Mouse (Mus musculus) G1E (cell line): Measurements from ENCODE around the gene Yae1d1. TPM values are rescaled to one million over a fixed set of nuclear protein-coding genes. Genes with fewer than 3 reads are reported as not detected.

Experiments
- ATAC-seq: 2 replicates; pipeline ENCODE4 v1.8.0; 2016; ENCODE audit warnings: mild to moderate bottlenecking; ENCODE audit not compliant: insufficient number of reproducible peaks, poor library complexity, low FRiP score, severe bottlenecking; ENCODE audit errors: extremely low read depth
- DNase-seq: peaks from one replicate; pipeline ENCODE4 v3.0.0; 2012; ENCODE audit warnings: low spot score
- H3K27me3 ChIP-seq: 2 replicates; pipeline ENCODE4 v1.6.1; 2012; ENCODE audit warnings: mild to moderate bottlenecking, low read length, inconsistent platforms; ENCODE audit not compliant: insufficient read depth
- H3K36me3 ChIP-seq: replicated peaks from 2 replicates; pipeline ENCODE3; 2012; ENCODE audit warnings: mild to moderate bottlenecking, inconsistent platforms
- H3K4me1 ChIP-seq: 2 replicates; pipeline ENCODE4 v1.6.1; 2012; ENCODE audit warnings: low read depth, low read length, inconsistent platforms, mixed read lengths; ENCODE audit not compliant: insufficient read depth
- H3K4me3 ChIP-seq: 2 replicates; pipeline ENCODE4 v1.5.1; 2012; ENCODE audit warnings: low read depth, mild to moderate bottlenecking, inconsistent platforms, low read length, moderate library complexity, mixed read lengths
- H3K9me3 ChIP-seq: replicated peaks from 2 replicates; pipeline ENCODE4 v1.6.1; 2012; ENCODE audit warnings: inconsistent platforms
- CTCF ChIP-seq: IDR thresholded peaks from 2 replicates; pipeline ENCODE4 v1.5.1; 2012; ENCODE audit warnings: low read depth, low read length, inconsistent platforms, mixed read lengths
- GATA1 ChIP-seq: IDR thresholded peaks from 2 replicates; pipeline ENCODE4 v1.6.1; 2012; ENCODE audit warnings: borderline replicate concordance, low read length, inconsistent platforms, mixed read lengths
- GATA2 ChIP-seq: IDR thresholded peaks from 2 replicates; pipeline ENCODE4 v1.6.1; 2012; ENCODE audit warnings: low read depth, low read length, inconsistent platforms, borderline replicate concordance
- POLR2AphosphoS5 ChIP-seq: IDR thresholded peaks from 2 replicates; pipeline ENCODE4 v1.6.1; 2012; ENCODE audit warnings: low read depth, low read length, inconsistent platforms; ENCODE audit not compliant: insufficient replicate concordance
- TAL1 ChIP-seq: conservative IDR thresholded peaks from 2 replicates; pipeline ENCODE4 v1.6.1; 2012; ENCODE audit warnings: low read depth, low read length, inconsistent platforms, mixed read lengths
- polyA plus RNA-seq: library from polyadenylated mRNA; stranded (reverse); fragments of >175 nt; gene quantifications from 2 replicates; pipeline ENCODE4 v1.2.3, GENCODE M21; 2012
- total RNA-seq, 2 experiments: library from RNA; stranded (forward) in 1 of 2; stranded (reverse) in 1 of 2; fragments of 200-1000 nt in 1 of 2; fragments of >200 nt in 1 of 2; fragmentation: Nextera tagmentation in 1 of 2; gene quantifications; 2 replicates each; pipeline ENCODE4 v1.2.3; 2014 to 2017

The Yae1d1 gene
- total and polyA plus RNA-seq, 3 experiments: 14.3 to 35.6 (median 35.5) TPM

DNA sequence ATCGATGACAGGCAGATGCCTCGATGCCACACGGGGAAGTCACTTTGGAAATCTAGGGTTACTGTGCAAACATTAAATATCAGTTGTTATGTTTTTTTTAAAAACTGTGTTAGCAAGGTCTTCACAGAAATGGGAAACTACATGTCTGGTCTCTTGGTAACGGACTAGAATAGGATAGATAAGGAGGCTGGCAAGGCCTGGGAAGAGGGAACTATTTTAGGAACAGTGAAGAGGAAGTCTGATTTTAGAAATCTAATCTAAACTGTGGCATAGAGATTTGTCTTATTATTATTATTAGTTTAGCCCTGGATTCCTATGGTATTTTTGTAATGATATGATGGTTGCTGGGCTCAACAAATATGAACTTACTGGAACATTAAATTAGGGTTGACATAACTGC is 1.1 kb downstream of the Yae1d1 start:
- H3K27me3 ChIP-seq: peaks cover 3% of the 10 kb centered on the region; the same call in 1 of the 2 replicates
- H3K4me1 ChIP-seq: peaks cover 6% of the 10 kb centered on the region; the same call in 1 of the 2 replicates
- ATAC-seq (no peak), DNase-seq (no peak)
- H3K9me3 ChIP-seq: no peaks in the 10 kb centered on the region
- H3K36me3 ChIP-seq: peaks cover 17% of the 10 kb centered on the region
- H3K4me3 ChIP-seq: peak overlapping the region; percentile 86
- no peak for TF ChIP-seq GATA1
- no peak for TF ChIP-seq GATA2
- TF ChIP-seq POLR2AphosphoS5: no peak
- no peak for TF ChIP-seq TAL1
- TF ChIP-seq CTCF: no peak

DNA sequence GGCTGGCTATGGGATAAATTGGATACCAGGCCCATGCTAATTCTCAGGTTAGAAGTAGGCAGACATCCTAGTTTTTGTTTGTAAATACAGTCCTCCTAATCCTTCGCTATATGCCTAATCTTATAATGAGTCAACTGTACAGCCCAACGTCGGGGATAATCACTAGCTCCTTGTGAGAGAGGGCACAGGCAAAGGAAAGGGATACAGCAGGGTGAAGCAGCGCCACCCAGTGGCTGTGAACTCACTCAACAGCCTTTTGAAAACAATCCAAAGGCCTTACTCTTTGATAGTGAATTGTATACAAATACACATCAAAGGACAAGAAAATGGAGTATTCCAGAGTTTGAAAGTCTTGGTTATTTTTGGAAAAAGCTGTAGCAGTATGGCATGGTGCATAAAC is 10.0 kb downstream of the Yae1d1 start:
- peaks cover 64% of the 10 kb centered on the region for H3K36me3 ChIP-seq
- peaks cover 3% of the 10 kb centered on the region; the same call in 1 of the 2 replicates for H3K27me3 ChIP-seq
- ATAC-seq (no peak), DNase-seq (no peak)
- H3K4me1 ChIP-seq: no peaks in the 10 kb centered on the region
- no peak overlapping the region for H3K4me3 ChIP-seq
- peak; percentile 72 for TF ChIP-seq CTCF
- TF ChIP-seq GATA2: no peak
- 0 out of 2 replicates have a peak, but pooled peaks cover 3% of the 10 kb centered on the region for H3K9me3 ChIP-seq

DNA sequence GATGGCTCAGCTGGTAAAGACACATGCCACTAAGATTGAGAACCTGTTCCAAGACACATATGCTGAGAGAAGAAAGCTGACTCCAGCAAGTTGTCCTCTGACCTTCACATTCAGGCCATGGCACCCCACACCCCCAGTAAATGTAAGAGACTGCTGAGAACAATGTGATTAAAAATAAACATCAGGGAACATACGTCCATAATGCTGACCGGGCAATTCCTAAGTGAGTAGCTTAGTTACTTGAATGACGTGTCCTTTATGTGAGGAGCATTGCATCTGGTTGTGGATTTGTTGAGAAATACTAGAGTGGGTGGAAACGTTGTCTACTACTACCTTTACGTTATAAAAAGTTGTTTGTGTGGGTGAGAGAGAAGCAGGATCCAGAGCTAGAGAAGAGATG is 10.5 kb downstream of the Yae1d1 start:
- no peaks in the 10 kb centered on the region for H3K4me1 ChIP-seq
- no peak for DNase-seq
- no peak for ATAC-seq
- peaks cover 3% of the 10 kb centered on the region; the same call in 1 of the 2 replicates for H3K27me3 ChIP-seq
- no peak for TF ChIP-seq GATA1
- no peak for TF ChIP-seq CTCF
- no peak for TF ChIP-seq TAL1
- no peak for TF ChIP-seq GATA2
- no peak for TF ChIP-seq POLR2AphosphoS5
- peaks cover 60% of the 10 kb centered on the region for H3K36me3 ChIP-seq
- H3K9me3 ChIP-seq: 0 out of 2 replicates have a peak, but pooled peaks cover 3% of the 10 kb centered on the region
- no peak overlapping the region for H3K4me3 ChIP-seq

DNA sequence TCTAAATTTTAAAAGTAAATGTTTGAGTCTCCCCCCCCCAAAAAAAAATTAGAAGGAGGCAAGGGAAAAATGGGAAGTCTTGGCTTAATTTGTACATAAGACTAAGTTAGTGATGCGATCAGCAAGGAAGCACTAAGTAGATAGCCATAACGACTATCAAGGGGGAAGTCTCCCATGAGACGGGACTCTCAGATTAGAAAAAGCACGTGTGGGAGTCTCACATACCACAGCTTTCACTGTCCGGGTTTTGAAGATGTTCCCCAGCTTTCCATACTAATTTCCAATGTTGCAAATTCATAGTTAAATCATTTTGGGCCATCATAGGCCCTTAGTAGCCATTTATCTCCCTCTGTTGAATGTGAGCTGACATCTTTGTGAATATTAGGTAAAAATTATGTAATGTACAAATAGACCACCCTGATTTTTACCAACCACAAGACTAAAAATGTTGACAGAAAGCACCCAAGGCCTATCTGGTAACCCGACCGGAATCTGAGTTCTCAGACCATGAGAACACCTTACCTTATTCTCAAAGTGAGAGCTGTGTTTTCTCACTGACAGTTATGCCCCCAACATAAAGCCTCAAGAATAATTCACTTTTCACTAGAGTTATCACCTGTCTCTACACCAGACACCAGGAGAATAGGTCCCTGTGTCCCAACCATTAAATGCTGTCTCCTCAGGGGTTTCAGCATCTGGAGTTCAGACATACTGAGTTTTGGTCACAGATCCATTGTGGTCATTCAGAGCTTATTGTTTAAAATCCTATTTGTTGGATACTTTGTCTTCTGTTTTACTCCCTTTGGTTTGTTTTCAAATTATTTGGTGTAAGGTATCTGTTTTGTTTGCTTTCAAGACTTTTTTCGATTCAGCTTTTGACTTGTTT is 16.1 kb downstream of the Yae1d1 start:
- Histone ChIP-seq H3K4me1 (peaks cover 3% of the 10 kb centered on the region), H3K36me3 (peaks cover 9% of the 10 kb centered on the region), H3K4me3 (no peak overlapping the region), H3K9me3 (0 out of 2 replicates have a peak, but pooled peaks cover 3% of the 10 kb centered on the region), H3K27me3 (peaks cover 29% of the 10 kb centered on the region)
- DNase-seq (no peak), ATAC-seq (no peak)
- TF ChIP-seq TAL1 (no peak), CTCF (no peak), POLR2AphosphoS5 (no peak), GATA2 (no peak), GATA1 (no peak)

DNA sequence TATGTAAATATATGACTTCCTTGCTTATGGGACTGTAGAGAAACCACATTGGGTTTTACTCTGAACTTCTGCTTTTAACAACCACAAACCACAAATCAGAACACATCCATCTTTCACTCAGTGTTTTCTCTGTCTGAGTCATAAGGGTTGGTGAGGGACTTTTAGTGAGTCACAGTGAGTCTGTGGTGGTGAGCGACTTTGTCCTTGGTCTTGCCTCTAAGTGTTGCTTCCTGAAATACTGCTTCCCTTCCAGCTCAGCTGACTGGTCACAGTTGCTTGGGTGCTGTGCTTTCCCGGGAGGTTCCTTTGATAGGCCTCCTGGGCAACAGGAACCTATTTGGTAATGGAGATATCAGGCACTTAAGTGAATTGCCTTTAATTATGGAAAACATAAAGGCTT is 17.3 kb downstream of the Yae1d1 start:
- H3K36me3 ChIP-seq: peaks cover 3% of the 10 kb centered on the region
- TF ChIP-seq GATA1 (no peak), POLR2AphosphoS5 (no peak), CTCF (no peak), TAL1 (no peak), GATA2 (no peak)
- no peak overlapping the region for H3K4me3 ChIP-seq
- DNase-seq (peak; percentile 44), ATAC-seq (peak; percentile 87)
- peaks cover 29% of the 10 kb centered on the region for H3K27me3 ChIP-seq
- 0 out of 2 replicates have a peak, but pooled peaks cover 3% of the 10 kb centered on the region for H3K9me3 ChIP-seq
- peaks cover 3% of the 10 kb centered on the region for H3K4me1 ChIP-seq

DNA sequence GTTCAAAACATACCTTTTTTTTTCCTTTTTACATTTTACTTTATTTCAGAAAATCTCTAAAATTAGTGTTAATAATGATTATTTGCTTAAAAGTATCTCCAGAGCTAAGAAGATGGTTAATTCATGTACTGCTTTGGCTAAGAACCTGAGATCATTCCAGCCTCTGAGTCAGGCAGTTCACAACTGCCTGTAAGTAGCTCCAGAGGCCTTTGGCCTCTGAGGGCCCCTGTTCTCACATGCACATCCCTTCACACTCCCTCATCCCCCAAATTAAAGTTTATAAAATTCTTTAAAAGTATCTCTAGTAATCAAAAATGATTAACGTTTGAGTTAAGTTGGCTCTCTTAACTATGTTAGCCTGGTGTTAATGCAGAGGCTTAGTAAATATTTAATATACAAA is 17.7 kb downstream of the Yae1d1 start:
- H3K9me3 ChIP-seq: 0 out of 2 replicates have a peak, but pooled peaks cover 3% of the 10 kb centered on the region
- peaks cover 3% of the 10 kb centered on the region for H3K36me3 ChIP-seq
- peaks cover 29% of the 10 kb centered on the region for H3K27me3 ChIP-seq
- DNase-seq: no peak
- no peak overlapping the region for H3K4me3 ChIP-seq
- TF ChIP-seq TAL1 (no peak), GATA1 (no peak), GATA2 (no peak), POLR2AphosphoS5 (no peak), CTCF (no peak)
- no peak for ATAC-seq
- H3K4me1 ChIP-seq: peaks cover 3% of the 10 kb centered on the region
